Mouse (Mus musculus): Measurements from ENCODE around the gene Zfy1. TPM values are rescaled to one million over a fixed set of nuclear protein-coding genes. Genes with fewer than 3 reads are reported as not detected.

Gene Zfy1
- not detected for polyA plus RNA-seq (2014; fragmentation: Illumina TruSeq; extraction: RNeasy Lipid Tissue Mini Kit (QIAGEN cat#74804); ENCODE audit: low read depth, low replicate concordance)

DNA sequence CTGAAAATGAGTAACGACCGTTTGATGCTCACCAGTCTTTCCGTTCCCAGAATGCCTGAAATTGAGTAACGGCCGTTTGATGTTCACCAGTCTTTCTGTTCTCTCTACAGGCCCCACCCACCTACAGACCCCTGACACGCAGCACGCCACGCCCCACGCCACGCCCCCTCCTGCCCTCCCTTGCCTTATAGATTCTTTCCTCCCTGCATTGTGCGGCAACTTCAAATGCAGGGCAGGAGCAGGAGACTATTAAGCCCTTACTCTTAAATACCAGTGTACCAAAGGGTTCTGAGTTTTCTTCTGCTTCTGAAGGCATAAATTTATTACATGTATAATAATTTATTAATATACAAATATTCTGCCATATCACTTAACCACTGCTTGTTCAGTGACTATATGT lies at the start of gene Zfy1:
Gene Zfy1 (minus strand): TSS at position 101 of the 400 bp plus-strand sequence.

GRCm38 (mm10) chrY:818396-818795 lies 21.2 kb upstream of the Zfy1 start, which contains the start of gene Uba1y:
Gene Uba1y (plus strand): TSS chrY:818649.

Other genes starting within 250 kb of the Zfy1 start
- not detected for gene Uba1y, start 21.2 kb upstream of the Zfy1 start, polyA plus RNA-seq (2014; fragmentation: Illumina TruSeq; extraction: RNeasy Lipid Tissue Mini Kit (QIAGEN cat#74804); ENCODE audit: low read depth, low replicate concordance)
- not detected for gene Kdm5d, start 100.4 kb upstream of the Zfy1 start, polyA plus RNA-seq (2014; fragmentation: Illumina TruSeq; extraction: RNeasy Lipid Tissue Mini Kit (QIAGEN cat#74804); ENCODE audit: low read depth, low replicate concordance)
- gene Eif2s3y, start 213.1 kb upstream of the Zfy1 start, polyA plus RNA-seq (2014; fragmentation: Illumina TruSeq; extraction: RNeasy Lipid Tissue Mini Kit (QIAGEN cat#74804); ENCODE audit: low read depth, low replicate concordance): not detected